Mouse (Mus musculus) mouse trophoblast stem cell (cell line): ENCODE data around the gene Cdc7.
"Not testable (repeated sequence)": the region's sequence is repeated elsewhere in the genome, so short reads cannot be mapped to it uniquely, and the experiment has no call there.

Experiments
- in situ Hi-C, 2 experiments: fragments of 300-500 bp; cut with MseI, MboI; formaldehyde crosslinking; loops; 2 replicates in 1 of 2; 3 replicates in 1 of 2; pipeline ENCODE4 v1.15.1; 2025

Gene Cdc7

DNA sequence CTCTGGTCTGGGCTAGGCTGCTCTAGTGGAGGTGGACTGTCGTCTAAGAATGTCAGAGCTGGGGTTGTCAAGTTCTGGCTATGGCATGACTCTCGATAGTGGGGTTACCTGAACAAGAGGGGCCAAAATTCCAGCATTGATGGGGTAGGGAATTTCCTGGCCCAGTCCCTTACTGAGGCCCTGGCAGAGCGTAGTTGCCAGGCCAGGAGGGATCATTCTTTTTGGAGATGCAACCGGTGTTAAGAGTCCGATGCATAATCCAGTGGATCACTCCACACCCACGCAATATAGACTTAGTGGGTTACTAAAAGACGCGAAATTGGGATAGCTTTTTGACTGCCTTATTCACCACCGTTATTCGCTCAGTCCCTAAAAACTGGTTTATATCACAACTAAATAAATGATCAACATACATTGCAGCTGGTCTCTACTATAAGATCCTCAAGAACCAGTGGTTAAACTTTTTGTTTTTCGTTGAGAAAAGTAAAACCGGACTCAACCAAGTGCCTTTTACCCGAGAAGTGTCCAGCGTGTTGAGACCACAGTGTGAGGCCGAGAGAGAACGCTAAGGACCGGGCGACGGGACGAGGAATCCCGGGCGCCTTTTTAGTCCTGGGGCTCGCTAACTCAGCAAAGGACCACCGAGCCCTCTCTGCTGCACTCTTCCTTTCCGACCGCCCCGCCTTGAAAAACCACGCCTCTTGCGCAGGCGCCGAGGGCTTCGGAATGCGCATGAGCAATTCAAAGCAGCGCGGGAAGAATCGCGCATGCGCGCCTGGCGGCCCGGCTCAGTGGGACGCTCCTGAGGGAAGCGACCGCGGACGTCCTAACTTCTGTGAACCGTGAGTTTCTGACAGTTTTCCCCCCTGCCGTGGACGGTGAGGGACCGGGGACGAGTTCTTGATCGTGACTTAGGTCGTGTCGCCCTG lies at the start of gene Cdc7:
Cdc7 (plus strand) TSS at position 739 of the 929 bp plus-strand sequence.
- in situ Hi-C loops, result no loop called here

DNA sequence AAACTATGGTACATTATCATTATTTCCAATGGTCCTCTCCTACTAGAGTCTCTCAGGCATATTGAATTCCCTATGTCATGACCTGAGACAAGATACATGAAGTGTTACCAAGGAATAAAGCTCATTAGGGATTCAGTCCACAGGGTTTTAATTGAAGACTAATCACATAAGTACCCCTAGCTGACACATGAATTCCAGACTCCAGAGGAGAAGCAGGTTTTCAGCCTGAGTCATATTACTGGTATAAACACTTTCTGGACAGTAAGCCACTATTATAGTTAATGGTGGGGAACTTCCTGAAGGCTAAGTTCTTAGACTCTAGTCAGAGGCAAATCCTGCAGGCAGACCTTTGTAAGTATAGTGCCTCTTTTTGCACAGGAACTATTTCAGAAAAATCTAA lies 44.8 kb upstream of the Cdc7 start:
- in situ Hi-C loops, result no loop called here

DNA sequence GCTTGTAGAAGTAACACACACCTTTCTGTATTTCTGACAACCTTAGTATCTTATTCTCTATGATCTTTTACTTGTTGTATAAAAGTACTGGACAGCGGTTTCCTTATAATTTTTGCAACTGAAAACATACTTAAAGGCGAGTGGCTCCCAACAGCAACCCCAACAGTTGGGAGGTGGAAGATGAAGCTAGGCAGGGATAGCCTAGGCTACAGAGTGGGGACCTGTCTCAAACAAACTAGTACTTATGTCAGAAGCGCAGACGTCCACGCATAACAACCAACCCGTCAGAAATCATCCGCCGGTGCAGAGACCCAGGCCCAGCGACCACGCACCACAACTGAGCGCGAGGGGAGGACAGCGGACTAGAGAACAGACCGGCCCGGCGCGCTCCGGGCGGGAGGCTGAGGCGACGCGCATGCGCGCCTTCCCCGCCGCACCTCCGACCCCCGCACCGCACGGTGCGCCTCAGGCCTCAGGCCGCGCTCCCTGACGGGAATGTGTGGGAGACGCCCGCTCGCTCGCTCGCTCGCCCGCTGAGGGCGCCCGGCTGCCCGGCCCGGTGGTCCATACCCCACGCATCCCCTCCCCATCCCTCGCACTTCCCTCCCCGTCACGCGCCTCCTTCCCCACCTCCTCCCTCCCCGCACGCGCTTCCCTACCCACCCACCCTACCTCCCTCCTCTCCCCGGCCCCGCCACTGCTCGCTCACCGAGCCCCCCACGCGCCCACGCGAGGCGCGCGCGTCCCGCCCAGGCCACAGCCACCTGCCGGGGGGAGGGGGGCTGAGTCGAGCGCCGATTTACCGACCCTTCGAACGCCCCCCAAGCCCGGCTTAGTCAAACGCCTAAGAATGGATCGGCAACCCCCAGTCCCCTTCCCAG lies 38.4 kb upstream of the Cdc7 start, which contains the start of gene Hfm1:
Hfm1 (minus strand) TSS at position 834 of the 881 bp plus-strand sequence.
- in situ Hi-C loops, result no loop called here

DNA sequence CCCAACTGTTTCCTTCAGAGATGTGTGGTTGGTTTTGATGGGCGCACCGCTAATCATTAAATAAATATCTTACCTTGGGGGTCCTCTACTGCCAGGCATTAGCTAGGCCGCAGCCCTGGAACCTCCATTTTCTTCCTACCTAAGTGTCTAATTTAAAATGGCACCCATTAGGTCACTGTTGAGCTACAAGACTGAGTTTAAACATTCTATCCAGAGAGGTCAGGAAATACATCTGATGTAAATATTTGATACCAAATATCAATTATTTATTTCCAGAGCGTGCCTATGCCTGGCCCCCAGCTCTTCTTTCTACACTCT lies 37.8 kb upstream of the Cdc7 start:
- in situ Hi-C loops, result no loop called here

- in situ Hi-C loops, result no loop called here
Observed at GRCm38 (mm10) chr5:106927996-106928395, 36.1 kb upstream of the Cdc7 start.

DNA sequence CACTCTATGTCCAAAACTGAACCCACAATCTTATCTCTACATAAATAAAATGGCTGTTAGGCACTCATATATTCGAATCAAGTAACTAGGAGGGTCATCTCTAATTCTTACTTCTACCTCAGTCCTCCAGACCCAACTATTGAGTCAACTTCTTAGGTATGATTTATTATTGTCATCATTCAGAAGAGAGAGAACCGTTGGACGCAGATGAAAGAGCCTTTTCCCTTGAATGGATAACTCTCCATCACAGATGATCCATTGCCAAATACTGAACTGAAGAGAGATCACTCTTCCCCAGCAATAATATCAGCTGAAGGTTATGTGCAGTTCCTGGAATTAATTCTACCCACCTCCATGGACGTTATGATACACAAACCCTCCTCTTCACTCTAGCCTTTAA lies 17.8 kb upstream of the Cdc7 start:
- in situ Hi-C loops, result no loop called here

GRCm38 (mm10) chr5:106948683-106949082 lies 15.4 kb upstream of the Cdc7 start:
- in situ Hi-C loops, result no loop called here

- in situ Hi-C loops, result no loop called here
Observed at GRCm38 (mm10) chr5:106956467-106956866, 7.7 kb upstream of the Cdc7 start.

DNA sequence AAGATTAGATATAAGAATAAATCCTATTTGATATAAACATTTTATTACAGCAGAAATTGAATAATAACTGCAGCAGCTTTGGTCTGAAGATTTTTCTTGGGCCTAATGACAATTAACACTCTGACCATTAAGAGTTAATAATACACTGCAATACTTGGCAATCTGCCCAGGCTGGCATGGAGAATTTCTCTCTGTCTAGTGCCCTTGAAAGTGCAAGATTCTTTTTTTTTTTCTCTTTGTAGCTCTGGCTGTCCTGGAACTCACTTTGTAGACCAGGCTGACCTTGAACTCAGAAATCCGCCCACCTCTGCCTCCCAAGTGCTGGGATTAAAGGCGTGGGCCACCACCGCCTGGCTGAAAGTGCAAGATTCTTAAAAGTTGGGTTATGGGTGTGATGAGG lies 5.1 kb upstream of the Cdc7 start:
- in situ Hi-C loops, result no loop called here

DNA sequence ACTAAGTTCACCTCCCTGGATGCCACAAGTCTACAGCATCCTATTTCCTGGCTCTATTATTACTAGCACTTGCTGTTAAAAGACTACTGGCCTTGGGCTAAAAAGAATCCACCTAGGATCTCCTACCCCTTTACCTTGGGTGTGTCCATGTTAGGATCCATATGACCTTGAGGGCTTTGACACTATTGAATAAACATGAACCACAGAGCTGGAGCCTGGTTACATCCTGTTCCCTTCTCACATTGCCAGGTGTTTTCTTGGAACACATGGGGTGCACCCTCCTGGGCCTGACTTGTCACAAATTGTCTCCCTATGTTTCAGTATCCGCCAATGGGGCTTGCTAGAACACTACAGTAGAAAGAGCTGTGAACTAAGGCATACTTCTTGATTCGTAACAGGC lies 3.7 kb upstream of the Cdc7 start:
- in situ Hi-C loops, result no loop called here

GRCm38 (mm10) chr5:106964513-106965014 lies 442 bp downstream of the Cdc7 start:
- in situ Hi-C loops, result no loop called here

DNA sequence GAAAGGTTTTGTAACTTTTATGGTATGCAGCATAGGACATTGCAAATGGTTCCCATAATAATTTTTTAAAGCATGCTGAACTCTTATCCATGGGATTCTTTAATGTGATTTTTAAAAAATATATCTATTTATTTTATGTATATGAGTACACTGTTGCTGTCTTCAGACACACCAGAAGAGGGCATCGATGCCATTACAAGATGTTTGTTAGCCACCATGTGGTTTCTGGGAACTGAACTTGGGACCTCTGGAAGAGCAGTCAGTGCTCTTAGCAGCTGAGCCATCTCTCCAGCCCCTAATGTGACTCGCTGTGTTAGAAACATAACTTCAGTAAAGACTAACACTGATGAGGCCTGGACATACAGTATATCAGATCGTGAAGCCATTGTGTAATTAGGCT lies 2.3 kb downstream of the Cdc7 start:
- in situ Hi-C loops, result no loop called here

- in situ Hi-C loops, result no loop called here
Observed at GRCm38 (mm10) chr5:106967578-106967977, 3.5 kb downstream of the Cdc7 start.

DNA sequence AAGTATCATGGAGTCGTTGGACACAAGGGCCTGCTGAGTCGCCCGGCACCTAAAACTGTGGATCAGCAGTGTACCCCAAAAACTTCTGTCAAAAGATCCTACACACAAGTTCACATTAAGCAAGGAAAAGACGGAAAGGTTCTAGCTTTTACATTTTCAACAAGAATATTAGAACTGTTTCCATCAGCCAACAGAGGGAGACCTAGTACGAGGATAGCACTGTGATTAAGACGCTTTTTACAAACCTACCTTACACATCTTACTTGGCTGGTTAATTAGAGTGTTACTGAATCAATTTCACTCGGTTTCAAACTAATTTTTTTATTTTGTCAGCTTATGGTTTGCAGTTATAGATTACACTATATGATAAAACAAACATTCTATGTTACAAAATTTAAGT lies 9.8 kb downstream of the Cdc7 start:
- in situ Hi-C loops, result no loop called here

DNA sequence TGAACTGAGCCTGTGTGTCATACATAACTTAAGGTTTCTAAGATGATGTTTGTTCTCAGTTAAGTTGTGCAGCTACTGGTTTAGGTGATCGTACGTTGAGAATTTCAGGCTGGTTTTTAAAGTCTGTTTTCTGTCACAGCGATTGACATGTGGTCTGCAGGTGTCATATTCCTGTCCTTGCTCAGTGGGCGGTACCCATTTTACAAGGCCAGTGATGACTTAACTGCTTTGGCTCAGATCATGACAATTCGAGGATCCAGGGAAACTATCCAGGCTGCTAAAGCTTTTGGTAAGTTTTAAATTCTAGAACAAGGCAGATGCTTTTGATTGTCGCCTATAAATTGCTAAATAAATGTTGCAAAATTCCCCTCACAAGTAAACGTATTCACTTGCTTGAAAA lies 15.0 kb downstream of the Cdc7 start:
- in situ Hi-C loops, result no loop called here

DNA sequence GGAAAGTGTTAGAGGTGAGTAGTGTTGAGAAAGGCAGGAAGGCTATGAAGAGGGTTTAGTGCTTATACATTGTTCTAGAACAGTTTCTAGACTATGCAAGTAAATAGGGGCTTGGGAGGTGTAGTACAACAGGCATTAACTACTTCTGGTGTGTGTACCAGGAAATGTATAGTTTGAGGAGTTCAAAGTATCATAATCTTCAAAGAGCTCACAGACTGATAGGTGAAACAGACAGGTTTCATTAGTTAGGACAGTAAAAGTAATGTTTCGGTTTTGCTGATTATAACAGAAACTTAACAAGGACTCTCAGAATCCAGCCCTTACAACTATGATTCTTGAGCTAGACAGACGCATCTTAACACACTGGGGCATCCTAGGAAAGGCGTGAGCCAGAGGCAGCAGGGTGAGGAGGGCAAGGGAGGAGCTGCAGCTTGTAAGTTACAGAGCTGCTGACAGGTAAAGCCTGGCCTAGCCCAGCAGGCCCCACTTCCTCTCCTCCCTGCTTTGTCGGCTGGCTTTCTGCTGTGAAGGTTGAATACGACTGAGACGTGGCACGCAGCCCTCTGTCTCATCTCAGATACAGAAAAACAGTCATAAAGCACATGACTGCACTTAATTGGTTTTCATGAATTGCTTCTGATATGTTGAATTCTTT lies 18.3 kb downstream of the Cdc7 start:
- in situ Hi-C loops, result no loop called here

- in situ Hi-C loops, result not testable (repeated sequence)
Observed at GRCm38 (mm10) chr5:106984934-106985333, 20.8 kb downstream of the Cdc7 start.

DNA sequence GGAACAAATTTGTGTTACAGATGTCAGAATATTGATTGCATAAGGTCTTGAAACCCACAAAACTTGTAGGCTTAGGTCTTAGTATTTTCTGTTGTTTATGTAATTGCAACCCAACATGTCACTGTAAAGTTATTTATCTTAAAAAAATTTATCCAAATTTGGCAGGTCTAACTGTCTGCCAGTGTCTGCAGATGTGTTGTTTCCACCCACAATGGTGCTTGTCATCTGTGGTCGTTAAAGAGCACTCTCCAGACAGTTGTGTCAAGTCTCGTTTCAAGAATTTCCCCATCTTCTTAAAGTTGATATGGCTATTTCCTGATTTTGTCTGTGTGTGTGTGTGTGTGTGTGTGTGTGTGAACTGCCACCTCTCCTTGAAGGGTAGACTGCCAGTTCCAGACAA lies 21.5 kb downstream of the Cdc7 start:
- in situ Hi-C loops, result no loop called here

- in situ Hi-C loops, result no loop called here
Observed at GRCm38 (mm10) chr5:106989181-106989580, 25.1 kb downstream of the Cdc7 start.

DNA sequence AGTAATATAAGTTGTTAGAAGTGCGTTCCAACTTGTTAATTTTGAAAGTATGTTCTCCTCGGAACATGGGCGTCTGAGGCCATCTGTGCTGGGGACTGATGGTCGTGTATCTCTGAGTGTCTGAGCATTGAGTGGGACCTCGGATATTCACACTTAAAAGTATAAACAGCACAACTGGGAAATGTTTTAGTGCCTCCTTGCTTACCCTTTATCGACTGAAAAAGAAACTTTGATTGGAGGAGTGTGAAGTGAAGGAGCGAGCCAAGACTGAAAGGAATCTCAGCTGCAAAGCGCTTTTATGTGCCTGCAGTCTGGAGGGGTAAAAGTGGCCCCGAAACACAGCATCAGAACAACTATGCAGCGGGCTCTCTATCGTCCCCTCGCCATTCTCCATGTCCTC lies 25.7 kb downstream of the Cdc7 start:
- in situ Hi-C loops, result loop anchor here in 1 of 2 experiments (10.0 kb wide), 1 partner anchor 325 kb away; no protein-coding TSS in a partner anchor

GRCm38 (mm10) chr5:106990639-106991299 lies 26.6 kb downstream of the Cdc7 start:
- in situ Hi-C loops, result loop anchor here in 1 of 2 experiments (10.0 kb wide), 1 partner anchor 324 kb away; no protein-coding TSS in a partner anchor
